Mouse (Mus musculus): ENCODE measurements around the gene Gm28308. TPM values are rescaled to one million over a fixed set of nuclear protein-coding genes. Genes with fewer than 3 reads are reported as not detected.

The Gm28308 gene
- total RNA-seq, 4 experiments from 2014 or later = 0.54 TPM; not detected in 3

DNA sequence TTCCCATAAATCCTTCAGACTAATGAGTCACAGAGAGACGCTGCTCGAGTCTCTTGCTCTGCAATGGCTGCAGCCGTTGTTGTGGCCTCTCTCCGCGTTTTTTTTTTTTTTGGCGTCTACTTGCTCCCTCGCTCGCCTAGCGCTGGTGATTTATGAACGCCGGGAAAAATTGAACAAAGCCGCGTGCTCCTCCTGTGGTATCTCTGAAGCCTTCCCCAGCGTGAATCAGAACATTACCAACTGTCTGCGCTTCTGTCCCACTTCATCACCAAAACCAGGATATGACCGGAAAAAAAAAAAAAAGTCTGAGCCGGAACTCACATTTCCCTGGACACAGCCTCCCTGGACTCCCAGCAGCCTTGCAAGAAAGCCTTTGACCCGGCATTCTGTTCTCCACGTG lies 27.9 kb downstream of the Gm28308 start:
- DNase-seq (ENCODE audit: low spot score) = no peak

DNA sequence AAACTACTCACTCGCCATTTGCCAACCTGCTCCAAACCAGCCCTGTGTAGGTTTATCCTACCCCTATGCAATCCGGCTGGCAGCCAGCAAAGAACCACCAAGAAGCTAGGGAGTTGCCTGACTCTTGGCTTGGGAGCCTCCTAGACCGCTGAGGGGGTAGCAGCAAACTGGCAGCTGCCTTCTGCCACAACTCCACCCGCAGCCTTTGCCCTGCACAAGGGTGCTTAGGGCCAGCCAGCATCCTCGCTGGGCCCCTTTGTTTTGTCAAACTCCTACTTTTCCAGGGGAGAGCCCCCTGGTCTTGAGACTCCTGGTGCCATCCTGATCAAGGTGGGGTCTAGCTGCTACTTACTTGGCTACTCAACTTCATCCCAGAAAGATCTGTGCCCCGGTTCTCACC lies 28.5 kb downstream of the Gm28308 start:
- no peak for DNase-seq (ENCODE audit: low spot score)

GRCm38 (mm10) chr6:52183311-52184080 lies 29.6 kb downstream of the Gm28308 start:
- no peak for DNase-seq (ENCODE audit: low spot score)

- no peak for DNase-seq (ENCODE audit: low spot score)
Measured at GRCm38 (mm10) chr6:52182793-52183192, 30.3 kb downstream of the Gm28308 start.

DNA sequence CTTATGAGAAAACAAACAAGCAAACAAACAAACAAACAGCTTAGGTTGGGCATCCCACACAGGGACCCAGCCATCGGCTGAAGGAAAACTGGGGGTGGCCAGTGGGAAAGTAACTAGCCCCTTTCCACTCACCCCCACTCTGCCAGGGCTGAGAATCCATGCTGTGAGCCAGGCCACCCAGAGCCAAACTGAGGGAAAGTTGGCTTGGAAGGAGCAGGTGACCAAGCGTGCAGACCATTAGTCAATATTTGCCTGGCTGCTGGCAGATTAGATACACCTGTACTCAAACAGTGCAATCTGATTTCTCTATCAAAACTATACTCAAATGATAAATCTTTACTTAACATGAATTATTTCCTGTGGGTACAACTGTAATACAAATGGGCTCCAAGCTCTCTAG lies 31.1 kb downstream of the Gm28308 start:
- no peak for DNase-seq (ENCODE audit: low spot score)

- no peak for DNase-seq (ENCODE audit: low spot score)
Measured at GRCm38 (mm10) chr6:52180726-52181125, 32.4 kb downstream of the Gm28308 start.

- no peak for DNase-seq (ENCODE audit: low spot score)
Measured at GRCm38 (mm10) chr6:52180213-52180710, 32.9 kb downstream of the Gm28308 start.

DNA sequence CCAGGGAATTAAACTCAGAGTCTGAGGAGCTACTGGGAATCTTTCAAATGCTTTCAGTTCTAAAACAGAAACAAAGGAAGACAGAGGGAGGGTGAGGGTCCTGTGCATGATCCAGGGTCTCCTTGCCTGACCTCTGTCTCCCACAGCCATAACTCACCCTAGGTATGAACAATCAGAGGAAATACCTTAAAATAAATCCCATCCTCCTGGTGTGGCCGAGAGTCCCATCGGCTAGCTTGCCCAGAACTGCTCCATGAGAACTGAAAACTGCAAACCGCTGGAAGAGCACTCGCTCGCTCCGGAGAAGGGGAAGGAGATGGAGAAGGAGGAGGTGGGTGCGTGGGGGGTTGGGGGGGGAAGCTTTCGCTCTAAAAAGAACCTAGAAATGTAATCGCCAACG lies 33.4 kb downstream of the Gm28308 start:
- DNase-seq (ENCODE audit: low spot score) = no peak

GRCm38 (mm10) chr6:52178918-52179665 lies 34.0 kb downstream of the Gm28308 start:
- DNase-seq (ENCODE audit: low spot score) = no peak

DNA sequence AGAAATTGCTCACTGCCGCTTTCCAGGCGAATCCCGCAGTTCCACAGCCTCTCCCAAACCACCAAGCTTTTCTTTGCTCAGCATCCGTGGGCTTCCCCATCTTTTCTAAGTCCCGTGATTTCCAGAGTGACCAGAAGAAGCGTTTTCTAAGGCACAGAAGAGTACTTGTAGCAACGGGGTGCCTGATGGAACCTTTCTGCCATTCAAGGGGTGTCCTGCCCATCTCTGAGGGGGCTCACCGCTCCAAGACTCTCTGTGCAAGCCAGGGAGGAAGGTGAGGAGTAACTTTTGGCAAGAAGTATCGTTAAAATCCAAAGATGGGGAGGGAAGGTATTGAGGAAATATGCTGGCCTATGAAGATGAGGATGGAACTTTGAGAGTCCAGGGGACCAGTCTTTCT lies 35.3 kb downstream of the Gm28308 start:
- no peak for DNase-seq (ENCODE audit: low spot score)

GRCm38 (mm10) chr6:52177061-52177735 lies 35.9 kb downstream of the Gm28308 start, which contains the start of gene 5730596B20Rik:
TSS of gene 5730596B20Rik (plus strand) at chr6:52177498.
- no peak for DNase-seq (ENCODE audit: low spot score)

- no peak for DNase-seq (ENCODE audit: low spot score)
Measured at GRCm38 (mm10) chr6:52176391-52176790, 36.7 kb downstream of the Gm28308 start.

GRCm38 (mm10) chr6:52175864-52176263 lies 37.3 kb downstream of the Gm28308 start:
- DNase-seq (ENCODE audit: low spot score) = no peak

DNA sequence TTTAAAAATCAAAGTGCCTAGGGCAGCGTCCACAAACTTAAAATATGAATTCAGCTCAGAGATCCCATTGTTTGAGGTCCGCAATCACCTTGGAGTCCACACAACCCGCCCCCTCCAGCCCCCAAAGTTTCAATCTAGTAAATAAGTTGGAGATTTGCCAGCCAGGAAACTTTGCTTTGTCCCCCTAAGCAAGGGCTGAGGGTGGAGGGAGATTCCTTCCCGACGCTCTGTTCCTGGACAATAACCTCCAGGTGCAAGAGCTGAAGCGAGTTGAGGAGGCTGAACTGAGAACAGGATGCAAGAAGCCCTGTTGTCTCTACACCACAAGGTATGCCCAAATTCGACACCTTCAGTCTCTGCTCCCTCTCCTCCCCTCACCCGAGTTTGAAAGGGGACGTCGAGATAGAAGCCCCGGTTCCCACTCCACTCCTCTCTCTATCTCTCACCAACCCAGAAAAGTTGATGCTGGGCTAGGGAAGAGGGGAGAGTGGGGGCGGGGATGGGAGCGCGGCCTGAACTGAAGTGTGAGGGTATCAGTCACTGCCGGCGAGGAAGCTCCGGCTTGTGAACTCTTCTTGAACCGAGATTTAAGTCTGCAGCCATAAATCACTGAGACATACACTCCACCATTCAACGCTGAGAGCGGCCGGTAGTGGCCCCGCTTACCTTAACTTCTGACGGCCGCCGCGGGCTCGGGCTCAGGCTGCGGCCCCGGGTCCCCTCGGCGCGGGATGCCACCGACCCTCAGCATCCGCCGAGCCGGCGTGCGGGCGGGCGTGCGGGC lies 38.0 kb downstream of the Gm28308 start:
- no peak for DNase-seq (ENCODE audit: low spot score)

- no peak for DNase-seq (ENCODE audit: low spot score)
Measured at GRCm38 (mm10) chr6:52173648-52174047, 39.5 kb downstream of the Gm28308 start.

GRCm38 (mm10) chr6:52172501-52172900 lies 40.6 kb downstream of the Gm28308 start:
- DNase-seq (ENCODE audit: low spot score) = no peak

- no peak for DNase-seq (ENCODE audit: low spot score)
Measured at GRCm38 (mm10) chr6:52171938-52172337, 41.2 kb downstream of the Gm28308 start.

DNA sequence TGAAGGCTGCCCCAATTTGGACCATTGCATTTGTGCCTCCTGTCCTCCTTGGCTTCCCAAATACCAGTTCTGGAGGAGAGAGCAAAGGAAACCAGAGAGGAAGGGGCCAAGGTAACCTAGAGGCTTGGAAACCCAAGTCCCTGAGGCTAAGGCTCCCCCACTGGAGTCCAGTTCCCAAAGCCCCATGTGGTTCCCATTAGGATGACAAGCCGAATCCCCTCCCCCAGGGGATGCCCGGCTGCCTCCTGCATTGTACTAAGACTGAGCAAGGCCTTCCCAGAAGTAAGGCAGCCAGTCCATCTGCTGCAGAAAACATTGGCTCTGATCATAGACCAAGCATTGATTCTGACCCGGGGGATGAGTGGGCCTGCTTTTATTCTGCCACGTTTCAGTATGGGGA lies 41.8 kb downstream of the Gm28308 start:
- no peak for DNase-seq (ENCODE audit: low spot score)

GRCm38 (mm10) chr6:52170898-52171223 lies 42.3 kb downstream of the Gm28308 start:
- no peak for DNase-seq (ENCODE audit: low spot score)

DNA sequence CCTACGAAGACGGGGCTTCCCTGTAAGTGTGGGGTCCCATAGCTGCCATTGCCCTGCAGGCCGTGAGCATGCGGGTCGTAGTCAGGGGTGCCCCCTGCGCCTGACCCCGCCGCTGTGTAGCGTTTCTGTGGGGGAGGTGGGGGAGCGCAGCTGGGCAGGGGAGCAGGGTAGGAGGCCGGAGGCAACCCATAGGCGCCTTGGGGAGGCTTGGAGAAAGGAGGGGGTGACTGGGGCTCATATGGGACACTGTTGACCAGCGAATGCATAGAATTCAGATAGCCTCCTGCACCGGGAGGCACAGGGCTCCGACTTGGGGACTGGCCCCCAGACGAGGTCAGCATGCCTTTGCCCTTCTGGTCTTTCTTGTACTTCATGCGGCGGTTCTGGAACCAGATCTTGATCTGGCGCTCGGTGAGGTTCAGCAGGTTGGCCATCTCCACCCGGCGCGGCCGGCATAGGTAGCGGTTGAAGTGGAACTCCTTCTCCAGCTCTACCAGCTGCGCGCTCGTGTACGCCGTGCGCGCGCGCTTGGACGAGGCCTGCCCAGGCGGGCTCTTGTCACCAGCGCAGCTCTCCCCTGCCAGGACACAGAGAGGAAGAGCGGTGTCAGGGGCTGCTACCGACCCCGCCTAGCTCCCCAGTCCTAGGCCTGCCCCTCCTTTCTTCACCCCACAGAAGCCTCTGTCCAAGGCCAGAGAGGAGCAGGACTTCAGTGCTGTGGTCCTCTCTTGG lies 42.8 kb downstream of the Gm28308 start:
- DNase-seq (ENCODE audit: low spot score) = no peak
